Mouse (Mus musculus) midbrain, embryonic 16.5 days (tissue): ENCODE data around the gene Hacl1. TPM values are rescaled to one million over a fixed set of nuclear protein-coding genes. Genes with fewer than 3 reads are reported as not detected.

Experiments used
- ATAC-seq: fragments of 200-750 bp; cut with Nextera tagmentation; 2 replicates; pipeline ENCODE4 v1.8.0; 2017; ENCODE audit warnings: moderate TSS enrichment
- H3K27ac ChIP-seq: fragments of 300-500 bp; sonication (generic); 2 replicates; pipeline ENCODE4 v1.5.1; 2014; ENCODE audit warnings: mild to moderate bottlenecking, low read length, mixed read lengths
- H3K27me3 ChIP-seq: fragments of 300-500 bp; sonication (generic); 2 replicates; pipeline ENCODE4 v1.6.1; 2014; ENCODE audit warnings: low read depth, low read length, mixed read lengths; ENCODE audit not compliant: control insufficient read depth, insufficient read depth
- H3K36me3 ChIP-seq: fragments of 300-500 bp; sonication (generic); 2 replicates; pipeline ENCODE4 v1.6.1; 2014; ENCODE audit warnings: mild to moderate bottlenecking, low read length, moderate library complexity, mixed read lengths; ENCODE audit not compliant: control insufficient read depth, insufficient read depth
- H3K4me1 ChIP-seq: fragments of 300-500 bp; sonication (generic); 2 replicates; pipeline ENCODE4 v1.6.1; 2014; ENCODE audit warnings: mild to moderate bottlenecking, low read length, mixed read lengths; ENCODE audit not compliant: control insufficient read depth, insufficient read depth
- H3K4me2 ChIP-seq: fragments of 300-500 bp; sonication (generic); 2 replicates; pipeline ENCODE4 v1.6.1; 2014; ENCODE audit warnings: mild to moderate bottlenecking, low read length, mixed read lengths
- H3K4me3 ChIP-seq: fragments of 300-500 bp; sonication (generic); 2 replicates; pipeline ENCODE4 v1.5.1; 2014; ENCODE audit warnings: low read depth, mild to moderate bottlenecking, low read length, moderate library complexity, mixed read lengths
- H3K9ac ChIP-seq: fragments of 300-500 bp; sonication (generic); 2 replicates; pipeline ENCODE4 v1.6.1; 2014; ENCODE audit warnings: low read depth, low read length, mixed read lengths
- H3K9me3 ChIP-seq: fragments of 300-500 bp; sonication (generic); replicated peaks from 2 replicates; pipeline ENCODE4 v1.6.1; 2014; ENCODE audit warnings: mild to moderate bottlenecking, low read length, mixed read lengths; ENCODE audit not compliant: control insufficient read depth, poor library complexity, severe bottlenecking
- WGBS: fragments of 180-500 bp; shearing (Covaris S2); extraction: QIAGEN DNeasy Blood & Tissue Kit; methylation state at CpG from one replicate; pipeline ENCODE4 v1.1.7; 2014; 5-methylcytosine and 5-hydroxymethylcytosine counted together
- polyA plus RNA-seq: library from polyadenylated mRNA; unstranded; fragments of >200 nt; fragmentation: Nextera tagmentation; extraction: Ambion mirVana; gene quantifications from 2 replicates; pipeline ENCODE4 v1.2.1, GENCODE M21; 2015

The Hacl1 gene
- polyA plus RNA-seq, 1 experiment from 2014 or later, result 10.6 TPM

DNA sequence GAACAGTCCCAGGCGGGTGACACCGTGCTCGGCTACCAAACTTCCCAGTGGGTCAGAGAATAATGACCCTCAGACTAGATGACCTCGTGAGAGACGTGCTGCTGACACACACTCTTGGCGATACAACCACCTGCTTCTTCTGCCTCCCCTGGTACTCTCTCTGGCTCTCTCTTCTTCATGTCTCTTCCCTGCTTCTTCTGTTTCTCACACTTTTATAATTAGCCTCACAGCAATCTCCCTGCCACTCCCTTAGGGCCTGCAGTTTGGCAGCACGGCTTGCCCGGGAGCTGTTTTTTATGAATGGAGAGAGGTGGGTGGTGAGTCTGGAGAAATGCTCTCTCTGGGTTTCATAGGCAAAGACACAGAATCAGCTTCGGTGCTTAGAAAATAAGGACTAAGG is 65.2 kb downstream of the Hacl1 start:
- Histone ChIP-seq H3K4me2 (no peak overlapping the region), H3K27ac (no peak overlapping the region), H3K27me3 (no peaks in the 10 kb centered on the region), H3K9me3 (no peaks in the 10 kb centered on the region), H3K4me3 (no peak overlapping the region), H3K9ac (no peak overlapping the region), H3K4me1 (no peaks in the 10 kb centered on the region), H3K36me3 (no peaks in the 10 kb centered on the region)
- ATAC-seq, result no peak
- 83% methylated on average over 9 of the region's 9 CpGs for WGBS

DNA sequence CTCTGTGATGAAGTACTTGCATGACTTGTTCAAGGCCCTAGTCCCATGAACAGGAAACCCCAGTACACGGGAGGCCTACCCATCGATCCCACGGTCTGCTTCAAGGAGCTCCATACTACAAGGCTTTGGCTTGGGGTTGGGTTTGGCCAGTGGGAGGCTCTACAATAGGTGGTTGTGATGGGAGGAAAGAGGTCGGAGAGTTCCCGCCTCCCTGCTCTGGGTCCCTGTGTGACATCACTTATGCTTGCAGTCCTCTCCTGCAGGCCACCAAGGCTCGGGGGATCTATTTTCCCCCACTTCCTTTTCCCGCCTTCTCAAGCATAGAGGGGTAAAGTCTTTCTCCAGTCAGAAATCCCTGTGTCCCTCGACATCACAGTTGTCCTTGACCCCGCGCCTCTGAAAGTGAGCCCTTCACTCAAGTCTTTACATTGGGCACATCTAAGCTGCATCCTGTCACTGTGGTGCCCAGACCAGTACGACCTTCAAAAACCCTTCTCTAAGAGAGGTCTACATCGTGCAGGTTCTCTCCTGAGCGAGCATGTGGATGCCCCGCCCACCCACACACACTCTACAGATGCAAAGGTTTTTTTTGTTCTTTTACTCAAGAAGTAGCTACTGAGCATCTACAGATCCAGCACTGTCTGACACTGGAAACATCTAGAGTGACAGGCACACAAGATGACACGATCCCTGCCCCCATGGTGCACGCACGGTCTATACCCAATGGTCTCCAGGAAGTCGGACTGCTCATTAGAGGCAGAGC is 66.0 kb downstream of the Hacl1 start:
- Histone ChIP-seq H3K4me3 (no peak overlapping the region), H3K4me2 (no peak overlapping the region), H3K27me3 (no peaks in the 10 kb centered on the region), H3K4me1 (no peaks in the 10 kb centered on the region), H3K36me3 (no peaks in the 10 kb centered on the region), H3K9me3 (no peaks in the 10 kb centered on the region), H3K27ac (no peak overlapping the region), H3K9ac (no peak overlapping the region)
- ATAC-seq, result no peak
- WGBS, result 93% methylated on average over 18 of the region's 18 CpGs

DNA sequence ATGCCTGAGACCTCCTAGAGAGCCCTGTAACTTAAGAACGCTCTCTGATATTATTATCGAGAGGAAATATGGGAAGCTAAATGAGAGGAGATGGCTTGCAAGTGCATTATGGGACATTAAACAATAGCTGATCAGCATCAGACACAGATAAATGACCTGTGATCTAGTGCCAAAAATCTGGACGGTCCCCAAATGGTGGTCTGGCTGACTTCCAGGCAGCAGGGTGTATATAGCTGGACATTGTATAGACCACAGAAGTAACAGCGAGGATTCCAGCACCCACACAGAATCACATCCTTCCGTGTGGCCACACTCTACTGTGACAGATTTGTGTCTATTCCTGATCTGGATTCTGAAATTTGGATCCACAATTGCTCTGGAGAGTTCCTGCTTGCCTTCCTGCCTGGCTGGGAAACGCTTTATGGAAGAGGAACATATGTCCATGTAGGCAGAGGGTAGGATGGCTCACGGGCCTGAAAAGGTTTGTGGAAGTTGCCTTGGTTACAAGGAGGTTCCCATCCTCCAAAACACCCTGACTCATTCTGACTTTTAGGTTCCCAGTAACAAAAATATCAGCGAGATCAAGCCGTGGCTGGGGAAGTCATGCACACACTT is 68.4 kb downstream of the Hacl1 start:
- Histone ChIP-seq H3K9me3 (no peaks in the 10 kb centered on the region), H3K27ac (no peak overlapping the region), H3K9ac (no peak overlapping the region), H3K4me2 (no peak overlapping the region), H3K4me1 (no peaks in the 10 kb centered on the region), H3K27me3 (no peaks in the 10 kb centered on the region), H3K36me3 (no peaks in the 10 kb centered on the region), H3K4me3 (no peak overlapping the region)
- no peak for ATAC-seq
- WGBS, result 83% methylated on average over 9 of the region's 9 CpGs

DNA sequence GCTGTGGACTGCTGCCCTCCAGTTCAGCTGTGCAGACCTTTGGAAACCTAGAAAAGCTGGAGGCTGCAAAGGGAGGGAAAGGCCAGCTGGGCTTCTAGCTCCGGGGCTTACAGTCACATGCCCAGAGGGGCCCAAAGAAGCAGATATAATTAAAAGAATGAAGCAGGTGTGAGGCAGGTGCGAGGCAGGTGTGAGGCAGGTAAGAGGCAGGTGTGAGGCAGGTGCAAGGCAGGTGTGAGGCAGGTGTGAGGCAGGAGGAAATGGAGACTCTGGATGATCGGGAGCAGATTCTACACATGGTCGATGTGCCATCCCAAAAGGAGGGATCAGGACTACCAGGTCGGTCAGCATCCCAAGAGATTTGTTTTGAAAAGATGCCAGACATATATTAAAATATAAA is 69.7 kb downstream of the Hacl1 start:
- no peak overlapping the region for H3K27ac ChIP-seq
- H3K36me3 ChIP-seq, result no peaks in the 10 kb centered on the region
- 92% methylated on average over 5 of the region's 5 CpGs for WGBS
- H3K9ac ChIP-seq, result no peak overlapping the region
- ATAC-seq, result no peak
- no peaks in the 10 kb centered on the region for H3K9me3 ChIP-seq
- H3K4me3 ChIP-seq, result no peak overlapping the region
- no peaks in the 10 kb centered on the region for H3K4me1 ChIP-seq
- H3K27me3 ChIP-seq, result no peaks in the 10 kb centered on the region
- no peak overlapping the region for H3K4me2 ChIP-seq

DNA sequence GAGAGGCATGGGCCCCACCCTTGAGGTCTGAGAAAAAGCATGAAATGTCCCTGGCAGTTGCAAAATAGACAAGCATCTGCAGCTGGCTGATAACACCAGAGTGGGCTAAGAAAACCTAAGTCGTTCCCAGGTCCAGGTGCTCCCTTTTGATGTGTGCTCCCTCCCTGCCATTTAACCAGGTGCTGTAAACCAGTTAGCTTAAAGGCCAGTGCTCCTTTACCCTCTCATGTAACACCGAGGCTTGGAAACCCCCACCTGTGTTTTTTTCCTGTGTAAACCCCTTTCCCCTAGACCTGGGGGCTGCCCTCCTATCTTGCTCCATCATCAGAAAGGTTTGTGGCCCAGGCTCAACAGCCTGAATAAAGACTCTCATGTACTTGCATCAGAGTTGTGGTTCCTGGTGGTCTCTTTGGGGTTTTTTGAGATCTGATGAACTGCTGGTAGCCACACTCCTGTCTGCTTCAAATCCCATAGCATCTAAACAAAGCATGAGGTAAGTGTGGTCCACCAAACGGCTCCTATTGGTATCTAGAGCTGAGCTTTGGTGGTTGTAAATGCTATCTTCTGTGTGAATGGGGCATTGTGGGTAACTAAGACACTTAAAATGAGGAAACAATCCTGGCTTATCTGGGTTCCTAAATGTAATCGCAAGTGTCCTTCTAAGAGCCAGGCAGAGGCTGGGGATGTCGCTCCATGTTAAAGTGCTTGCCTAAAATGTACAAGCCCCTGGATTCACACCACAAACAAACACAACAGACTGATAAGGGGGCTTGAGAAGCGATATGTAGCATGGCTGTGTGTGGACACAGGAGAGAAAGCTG is 70.7 kb downstream of the Hacl1 start:
- 83% methylated on average over 6 of the region's 6 CpGs for WGBS
- Histone ChIP-seq H3K4me3 (no peak overlapping the region), H3K4me2 (no peak overlapping the region), H3K4me1 (no peaks in the 10 kb centered on the region), H3K9ac (no peak overlapping the region), H3K27ac (no peak overlapping the region), H3K9me3 (no peaks in the 10 kb centered on the region), H3K27me3 (no peaks in the 10 kb centered on the region), H3K36me3 (no peaks in the 10 kb centered on the region)
- ATAC-seq, result no peak

DNA sequence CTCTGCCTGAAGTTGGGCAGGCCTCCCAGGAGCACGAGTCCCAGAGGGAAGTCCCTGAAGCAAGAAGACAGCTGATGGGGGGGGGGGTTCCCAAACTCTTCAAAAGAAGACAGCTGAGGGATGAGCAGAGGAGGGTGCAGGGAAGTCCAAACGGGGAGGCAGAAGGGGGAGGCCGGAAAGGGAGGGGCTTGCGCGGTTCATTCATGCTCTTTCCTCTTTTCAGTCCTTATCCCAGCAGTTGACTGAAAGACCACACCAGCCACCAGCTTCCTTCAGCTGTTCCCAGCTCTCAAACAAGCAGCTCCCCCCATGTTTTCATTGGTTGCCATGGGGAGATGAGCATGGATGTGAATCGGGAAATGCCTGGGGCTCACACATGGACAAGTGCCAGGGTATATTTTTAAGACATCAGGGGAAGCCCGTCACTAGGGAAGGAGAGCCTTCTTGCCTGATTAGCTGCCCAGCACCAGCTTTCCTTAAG is 71.9 kb downstream of the Hacl1 start:
- Histone ChIP-seq H3K36me3 (no peaks in the 10 kb centered on the region), H3K4me3 (no peak overlapping the region), H3K9me3 (no peaks in the 10 kb centered on the region), H3K27ac (no peak overlapping the region), H3K27me3 (no peaks in the 10 kb centered on the region), H3K4me2 (no peak overlapping the region), H3K4me1 (no peaks in the 10 kb centered on the region), H3K9ac (no peak overlapping the region)
- WGBS, result 60% methylated on average over 7 of the region's 7 CpGs
- no peak for ATAC-seq

DNA sequence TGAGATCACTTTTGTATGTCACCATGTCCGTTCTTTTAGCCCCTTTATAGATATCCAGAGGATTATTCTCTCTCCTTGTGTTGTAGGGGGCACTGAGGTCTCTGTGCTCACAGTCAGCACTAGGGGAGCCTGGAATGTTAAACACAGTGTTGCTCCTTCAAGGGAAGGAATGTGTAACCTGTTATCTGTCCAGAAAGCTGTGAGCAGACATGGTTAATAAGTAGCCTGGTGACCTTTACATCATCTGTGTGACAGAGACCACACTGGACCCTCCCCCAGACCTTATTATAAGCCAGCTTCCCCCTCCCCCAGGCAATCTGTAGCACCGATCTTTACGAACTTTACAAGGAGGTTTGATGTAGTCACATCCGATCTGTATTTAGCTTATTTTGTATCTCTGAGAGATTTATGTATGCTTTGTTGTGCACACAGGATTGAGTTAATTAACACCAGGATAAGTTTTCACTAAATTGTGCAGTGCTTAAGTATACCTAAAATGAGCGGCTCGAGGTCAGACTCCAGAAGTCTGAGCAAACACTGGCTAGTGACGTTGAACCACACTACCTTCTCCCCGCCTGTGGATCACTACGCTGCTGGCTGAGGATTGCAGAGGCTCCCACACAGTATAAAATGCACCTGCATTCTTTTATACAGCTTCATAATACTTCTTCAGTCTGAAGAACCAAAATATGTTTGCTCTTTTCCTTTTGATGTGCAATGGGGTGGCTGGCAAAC is 75.4 kb downstream of the Hacl1 start:
- whole genome bisulfite sequencing, result 81% methylated on average over 9 of the region's 9 CpGs

DNA sequence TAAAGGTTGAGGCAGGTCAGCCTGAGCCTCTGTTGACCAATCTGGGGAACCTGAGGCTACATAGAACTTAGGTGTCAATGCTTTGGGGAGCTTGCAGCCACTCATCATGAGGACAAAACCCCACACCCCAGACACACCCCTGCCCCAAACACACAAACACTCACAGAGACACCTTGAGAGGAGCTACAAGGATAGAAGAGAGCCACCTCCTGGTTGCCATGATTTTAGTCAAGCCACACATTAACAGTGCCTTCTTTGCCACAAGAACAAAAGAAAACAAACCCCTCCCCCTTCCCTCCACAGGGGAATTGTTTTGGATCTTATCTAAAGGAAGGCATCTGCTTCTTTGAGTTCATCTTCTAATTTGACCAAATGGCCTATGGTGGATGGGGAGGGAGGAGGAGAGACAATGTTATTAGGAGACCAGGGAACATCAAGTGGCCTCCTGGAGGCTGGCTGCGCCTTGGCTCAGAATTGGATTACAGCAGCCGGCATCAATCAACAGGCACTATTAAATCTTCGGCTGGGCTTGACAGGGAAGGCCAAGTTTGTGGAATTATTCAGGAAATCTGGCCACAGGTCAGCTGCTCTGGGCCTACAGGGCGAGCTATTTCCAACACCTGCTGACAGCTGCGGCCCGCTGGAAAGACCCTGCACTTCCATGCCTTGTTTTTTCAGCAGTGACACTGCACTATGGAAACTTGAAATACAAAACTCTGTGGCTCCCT is 76.5 kb downstream of the Hacl1 start:
- no peak overlapping the region for H3K27ac ChIP-seq
- no peaks in the 10 kb centered on the region for H3K27me3 ChIP-seq
- no peak overlapping the region for H3K4me2 ChIP-seq
- no peak overlapping the region for H3K4me3 ChIP-seq
- H3K9ac ChIP-seq, result no peak overlapping the region
- H3K36me3 ChIP-seq, result no peaks in the 10 kb centered on the region
- WGBS, result 33% methylated on average over 6 of the region's 6 CpGs
- no peaks in the 10 kb centered on the region for H3K4me1 ChIP-seq
- ATAC-seq, result no peak
- no peaks in the 10 kb centered on the region for H3K9me3 ChIP-seq

More for the DNA sequence above, 75.4 kb downstream of the Hacl1 start:
- Histone ChIP-seq H3K9me3 (no peaks in the 10 kb centered on the region), H3K4me1 (no peaks in the 10 kb centered on the region), H3K36me3 (no peaks in the 10 kb centered on the region), H3K27me3 (no peaks in the 10 kb centered on the region), H3K9ac (no peak overlapping the region), H3K4me3 (no peak overlapping the region), H3K27ac (no peak overlapping the region), H3K4me2 (no peak overlapping the region)
- ATAC-seq, result no peak
